Mouse (Mus musculus) limb, embryonic 10.5 days (tissue): ENCODE measurements around the gene Sub1. TPM values are rescaled to one million over a fixed set of nuclear protein-coding genes. Genes with fewer than 3 reads are reported as not detected.

ENCODE experiments used
- DNase-seq: peaks from one replicate; pipeline ENCODE4 v3.0.0-alpha.2; 2017; ENCODE audit warnings: low spot score
- H3K27ac ChIP-seq: fragments of 300-500 bp; sonication (generic); 2 replicates; pipeline ENCODE4 v1.5.1; 2016; ENCODE audit warnings: mild to moderate bottlenecking
- H3K27me3 ChIP-seq: fragments of 300-500 bp; sonication (generic); 2 replicates; pipeline ENCODE4 v1.6.1; 2016; ENCODE audit warnings: low read depth, mild to moderate bottlenecking; ENCODE audit not compliant: poor library complexity, severe bottlenecking
- H3K36me3 ChIP-seq: fragments of 300-500 bp; sonication (generic); 2 replicates; pipeline ENCODE4 v1.6.1; 2016; ENCODE audit warnings: mild to moderate bottlenecking, moderate library complexity
- H3K4me1 ChIP-seq: fragments of 300-500 bp; sonication (generic); 2 replicates; pipeline ENCODE4 v1.6.1; 2016
- H3K4me3 ChIP-seq: fragments of 300-500 bp; sonication (generic); 2 replicates; pipeline ENCODE4 v1.5.1; 2016; ENCODE audit warnings: mild to moderate bottlenecking, moderate library complexity
- H3K9me3 ChIP-seq: fragments of 300-500 bp; sonication (generic); replicated peaks from 2 replicates; pipeline ENCODE4 v1.6.1; 2016; ENCODE audit warnings: mild to moderate bottlenecking
- WGBS: fragments of 180-500 bp; shearing (Covaris S2); methylation state at CpG from one replicate; pipeline ENCODE4 v1.1.7; 2016; 5-methylcytosine and 5-hydroxymethylcytosine counted together
- polyA plus RNA-seq: library from polyadenylated mRNA; unstranded; fragments of >200 nt; fragmentation: Nextera tagmentation; extraction: Ambion mirVana; gene quantifications from 2 replicates; pipeline ENCODE4 v1.2.1, GENCODE M21; 2016

Gene Sub1
- polyA plus RNA-seq, 1 experiment from 2014 or later = 970 TPM

GRCm38 (mm10) chr15:12007971-12008800 lies 11.4 kb upstream of the Sub1 start:
- H3K9me3 ChIP-seq = no peaks in the 10 kb centered on the region
- 67% methylated on average over 13 of the region's 13 CpGs for WGBS
- no peaks in the 10 kb centered on the region for H3K36me3 ChIP-seq
- H3K4me3 ChIP-seq = no peak overlapping the region
- peaks cover 6% of the 10 kb centered on the region; the same call in 1 of the 2 replicates for H3K27me3 ChIP-seq
- H3K27ac ChIP-seq = no peak overlapping the region
- peaks cover 14% of the 10 kb centered on the region for H3K4me1 ChIP-seq
- DNase-seq = no peak

GRCm38 (mm10) chr15:12007421-12007820 lies 10.6 kb upstream of the Sub1 start:
- no peak for DNase-seq
- WGBS = 90% methylated on average over 7 of the region's 7 CpGs
- H3K9me3 ChIP-seq = no peaks in the 10 kb centered on the region
- H3K4me1 ChIP-seq = peaks cover 14% of the 10 kb centered on the region
- no peak overlapping the region for H3K4me3 ChIP-seq
- H3K36me3 ChIP-seq = no peaks in the 10 kb centered on the region
- H3K27ac ChIP-seq = no peak overlapping the region
- peaks cover 6% of the 10 kb centered on the region; the same call in 1 of the 2 replicates for H3K27me3 ChIP-seq

GRCm38 (mm10) chr15:12006169-12006568 lies 9.4 kb upstream of the Sub1 start:
- no peak overlapping the region for H3K27ac ChIP-seq
- H3K27me3 ChIP-seq = peaks cover 6% of the 10 kb centered on the region; the same call in 1 of the 2 replicates
- H3K36me3 ChIP-seq = no peaks in the 10 kb centered on the region
- peaks cover 14% of the 10 kb centered on the region for H3K4me1 ChIP-seq
- DNase-seq = no peak
- no peaks in the 10 kb centered on the region for H3K9me3 ChIP-seq
- no peak overlapping the region for H3K4me3 ChIP-seq
- WGBS = 85% methylated on average over 6 of the region's 6 CpGs

- Histone ChIP-seq H3K9me3 (no peaks in the 10 kb centered on the region), H3K36me3 (peaks cover 29% of the 10 kb centered on the region), H3K27me3 (no peaks in the 10 kb centered on the region), H3K4me1 (peaks cover 18% of the 10 kb centered on the region), H3K27ac (peak overlapping the region; percentile 97), H3K4me3 (peak overlapping the region; percentile 99)
- under 1% methylated on average over 33 of the region's 33 CpGs for WGBS
- peak; percentile 96 for DNase-seq
These were observed 975 bp downstream of the Sub1 start for GRCm38 (mm10) chr15:11995815-11996201.

GRCm38 (mm10) chr15:11994921-11995814 lies 1.6 kb downstream of the Sub1 start:
- H3K4me3 ChIP-seq = peak overlapping the region; percentile 99
- DNase-seq = peak; percentile 84
- H3K27me3 ChIP-seq = no peaks in the 10 kb centered on the region
- peaks cover 18% of the 10 kb centered on the region for H3K4me1 ChIP-seq
- no peaks in the 10 kb centered on the region for H3K9me3 ChIP-seq
- peaks cover 35% of the 10 kb centered on the region for H3K36me3 ChIP-seq
- under 1% methylated on average over 67 of the region's 71 CpGs for WGBS
- peak overlapping the region; percentile 97 for H3K27ac ChIP-seq

- Histone ChIP-seq H3K9me3 (no peaks in the 10 kb centered on the region), H3K36me3 (peaks cover 47% of the 10 kb centered on the region), H3K27ac (peak overlapping the region; percentile 97), H3K4me1 (peaks cover 18% of the 10 kb centered on the region), H3K4me3 (peak overlapping the region; percentile 99), H3K27me3 (no peaks in the 10 kb centered on the region)
- no peak for DNase-seq
- 60% methylated on average over 2 of the region's 2 CpGs for WGBS
These were observed 2.8 kb downstream of the Sub1 start for GRCm38 (mm10) chr15:11994006-11994405.

- Histone ChIP-seq H3K4me3 (no peak overlapping the region), H3K4me1 (peaks cover 18% of the 10 kb centered on the region), H3K27ac (no peak overlapping the region), H3K36me3 (peaks cover 70% of the 10 kb centered on the region), H3K27me3 (no peaks in the 10 kb centered on the region), H3K9me3 (no peaks in the 10 kb centered on the region)
- no peak for DNase-seq
- WGBS = 89% methylated on average over 3 of the region's 3 CpGs
These were observed 5.2 kb downstream of the Sub1 start for GRCm38 (mm10) chr15:11991552-11992113.

GRCm38 (mm10) chr15:11988580-11988979 lies 8.2 kb downstream of the Sub1 start:
- Histone ChIP-seq H3K4me1 (peaks cover 8% of the 10 kb centered on the region), H3K27ac (no peak overlapping the region), H3K9me3 (no peaks in the 10 kb centered on the region), H3K27me3 (no peaks in the 10 kb centered on the region), H3K36me3 (peaks cover 100% of the 10 kb centered on the region), H3K4me3 (no peak overlapping the region)
- WGBS = 97% methylated on average over 4 of the region's 4 CpGs
- no peak for DNase-seq

- peaks cover 1% of the 10 kb centered on the region; the same call in 1 of the 2 replicates for H3K4me1 ChIP-seq
- H3K4me3 ChIP-seq = no peak overlapping the region
- H3K36me3 ChIP-seq = peaks cover 100% of the 10 kb centered on the region
- no peaks in the 10 kb centered on the region for H3K9me3 ChIP-seq
- 79% methylated on average over 2 of the region's 2 CpGs for WGBS
- no peak for DNase-seq
- no peak overlapping the region for H3K27ac ChIP-seq
- no peaks in the 10 kb centered on the region for H3K27me3 ChIP-seq
These were observed 8.9 kb downstream of the Sub1 start for GRCm38 (mm10) chr15:11987892-11988291.

- WGBS = 93% methylated on average over 2 of the region's 2 CpGs
- DNase-seq = no peak
- no peaks in the 10 kb centered on the region for H3K27me3 ChIP-seq
- no peak overlapping the region for H3K27ac ChIP-seq
- no peak overlapping the region for H3K4me3 ChIP-seq
- H3K4me1 ChIP-seq = no peaks in the 10 kb centered on the region
- peaks cover 98% of the 10 kb centered on the region for H3K36me3 ChIP-seq
- H3K9me3 ChIP-seq = no peaks in the 10 kb centered on the region
These were observed 14.8 kb downstream of the Sub1 start for GRCm38 (mm10) chr15:11981985-11982384.

GRCm38 (mm10) chr15:11981501-11981900 lies 15.3 kb downstream of the Sub1 start:
- Histone ChIP-seq H3K4me1 (no peaks in the 10 kb centered on the region), H3K27me3 (no peaks in the 10 kb centered on the region), H3K4me3 (no peak overlapping the region), H3K27ac (no peak overlapping the region), H3K36me3 (peaks cover 98% of the 10 kb centered on the region), H3K9me3 (no peaks in the 10 kb centered on the region)
- WGBS = 94% methylated on average over 8 of the region's 8 CpGs
- no peak for DNase-seq

- Histone ChIP-seq H3K4me3 (no peak overlapping the region), H3K27ac (no peak overlapping the region), H3K27me3 (no peaks in the 10 kb centered on the region), H3K36me3 (peaks cover 76% of the 10 kb centered on the region), H3K9me3 (no peaks in the 10 kb centered on the region), H3K4me1 (no peaks in the 10 kb centered on the region)
- WGBS = 87% methylated on average over 2 of the region's 2 CpGs
- no peak for DNase-seq
These were observed 18.6 kb downstream of the Sub1 start for GRCm38 (mm10) chr15:11978175-11978574.
